Comparison of ENCODE assay signal across 14 mouse cellular contexts in the genomic region with DNA sequence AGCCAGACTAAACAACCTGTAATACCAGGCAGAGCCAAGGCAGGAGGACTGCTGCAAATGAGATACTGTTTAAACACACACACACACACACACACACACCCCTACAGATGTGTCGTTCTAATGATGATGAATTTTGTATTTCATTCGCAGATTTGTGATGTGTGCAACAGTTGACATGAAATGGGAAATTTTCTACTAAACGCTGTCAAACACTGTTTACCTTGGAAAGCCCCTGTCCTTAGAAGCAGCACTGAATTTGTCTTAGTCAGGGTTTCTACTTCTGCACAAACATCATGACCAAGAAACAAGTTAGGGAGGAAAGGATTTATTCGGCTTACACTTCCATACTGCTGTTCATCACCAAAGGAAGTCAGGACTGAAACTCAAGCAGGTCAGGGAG. TPM values are rescaled to one million over a fixed set of nuclear protein-coding genes. Genes with fewer than 3 reads are reported as not detected.
DNase-seq lines count a peak whose midpoint lies in the region; ATAC-seq lines count a peak whose summit lies in the region.
"Had no signal": no experiment of that assay in that cellular context is flagged by ENCODE, and none has a peak within 500 bp of the region (broad histone marks: within the 10 kb centered on the region; RNA-seq: fewer than 3 reads in every experiment).

No protein-coding gene starts in this region.

- peak; percentile 15 for DNase-seq in CD4-positive, CD25-positive, alpha-beta regulatory T cell, adult 2 months (ENCODE audit: low read depth, low spot score)
- DNase-seq in induced T-regulatory cell, adult 2 months (ENCODE audit: low read depth), result peak; percentile 30
- DNase-seq in thymus, postnatal 14 days, result no peak
- no peak for DNase-seq in embryo, embryonic 10.5 days (ENCODE audit: low spot score)
- DNase-seq in gastrocnemius, postnatal 14 days, result no peak
- DNase-seq in spleen, postnatal 4 days (ENCODE audit: low spot score in 2 of 2), result no peak
- DNase-seq: adrenal gland, adult 2 months; adrenal gland, postnatal 25 days; B cell, adult 2 months; cerebellum, adult 11 months had no signal

- intact Hi-C loops in gastrocnemius, postnatal 14 days (cut with DNase I; ENCODE audit: low total_unique reads), result no loop called here

- peak; percentile 39 for ATAC-seq in activated CD4-positive, CD25-positive, alpha-beta regulatory T cell, adult 4 months
- ATAC-seq: forebrain, embryonic 14.5 days; forebrain, embryonic 16.5 days; Patski had no signal

RNA-seq across cellular contexts. Expression of a gene that starts 24.0 kb away (rescaled TPM):
- 10 to 100 TPM; 40.5 to 42.7 TPM for polyA plus RNA-seq in activated CD4-positive, CD25-positive, alpha-beta regulatory T cell, adult 4 months (2017; shearing (Covaris generic))
- total RNA-seq in gastrocnemius, postnatal 14 days (2021), result 10 to 100 TPM; 71.0 to 78.0 TPM

RNA-seq across cellular contexts. Expression of a gene that starts 55.5 kb away (rescaled TPM):
- polyA plus RNA-seq in activated CD4-positive, CD25-positive, alpha-beta regulatory T cell, adult 4 months (2017; shearing (Covaris generic)), result 10 to 100 TPM in 1 of 2 experiments, 1 to 10 TPM in 1; 6.7 to 10.3 TPM
- total RNA-seq in gastrocnemius, postnatal 14 days (2021), result 1 to 10 TPM; 1.8 to 1.9 TPM

Comparison
In these comparisons a context has a peak if more than half of its experiments do, and no peak if none do; other contexts are left out.
1. DNase-seq: peak in CD4-positive, CD25-positive, alpha-beta regulatory T cell, adult 2 months (single experiment) and induced T-regulatory cell, adult 2 months (single experiment); none in thymus, postnatal 14 days (single experiment), embryo, embryonic 10.5 days (single experiment), gastrocnemius, postnatal 14 days (single experiment) and spleen, postnatal 4 days (0 of 2).